Mouse (Mus musculus) ES-E14 (cell line): ENCODE results near the gene Znhit2.

Experiments
- CHD2 ChIP-seq: IDR thresholded peaks from 2 replicates; pipeline ENCODE4 v1.6.1; 2014; ENCODE audit warnings: mild to moderate bottlenecking, low read depth, low read length, inconsistent platforms
- MAFK ChIP-seq: IDR thresholded peaks from 2 replicates; pipeline ENCODE4 v1.6.1; 2014; ENCODE audit warnings: mild to moderate bottlenecking, low read depth, low read length, inconsistent platforms; ENCODE audit not compliant: insufficient read depth
- ZC3H11A ChIP-seq: IDR thresholded peaks from 2 replicates; pipeline ENCODE4 v1.6.1; 2012; ENCODE audit warnings: low read depth, mild to moderate bottlenecking, inconsistent platforms, low read length, borderline replicate concordance
- ZNF384 ChIP-seq: IDR thresholded peaks from 2 replicates; pipeline ENCODE4 v1.6.1; 2012; ENCODE audit warnings: low read depth, low read length, inconsistent platforms

DNA sequence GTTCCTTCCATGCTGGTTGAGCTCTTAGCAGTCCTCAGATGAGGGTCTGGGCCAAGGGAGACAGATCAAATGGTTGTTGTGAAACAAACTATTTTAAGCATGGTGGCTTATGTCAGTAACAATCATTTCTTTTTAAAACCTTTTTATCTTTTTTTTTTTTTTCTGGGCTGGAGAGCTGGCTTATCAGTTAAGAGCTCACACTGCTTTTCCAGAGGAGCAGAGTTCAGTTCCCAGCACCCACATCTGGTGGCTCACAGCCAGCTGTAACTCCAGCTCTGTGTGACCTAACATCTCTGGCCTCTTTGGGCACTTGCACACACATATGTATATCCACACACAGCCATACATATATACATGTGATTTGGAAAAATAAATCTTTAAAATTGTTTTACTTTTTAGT lies 23.3 kb upstream of the Znhit2 start:
- TF ChIP-seq MAFK (no peak), ZC3H11A (no peak), CHD2 (no peak), ZNF384 (no peak)
